8 mouse cellular contexts compared by ENCODE assay signal in the genomic region with DNA sequence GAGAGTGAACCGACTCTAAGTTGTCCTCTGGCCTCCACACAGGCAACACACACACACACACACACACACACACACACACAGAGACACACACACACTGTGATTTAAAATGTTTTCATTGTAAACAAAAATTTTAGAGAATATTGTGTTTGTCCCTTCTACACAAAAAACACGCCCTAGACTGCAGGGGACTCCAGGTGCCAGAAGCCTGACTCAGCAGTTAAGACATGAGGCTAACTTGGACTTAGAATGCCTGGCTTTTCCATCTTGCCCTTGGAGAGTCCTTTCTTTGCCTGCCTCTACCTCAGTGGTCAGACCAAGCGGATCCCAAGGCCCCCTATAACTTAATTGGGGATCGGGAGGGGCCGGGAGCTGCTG. TPM values are rescaled to one million over a fixed set of nuclear protein-coding genes. Genes with fewer than 3 reads are reported as not detected.
DNase-seq lines count a peak whose midpoint lies in the region; ATAC-seq and TF ChIP-seq lines count a peak whose summit lies in the region.

No protein-coding gene starts in this region.

- ATAC-seq in lung, embryonic 16.5 days (ENCODE audit: low read depth): peak; percentile 40
- no peak for ATAC-seq in heart, embryonic 15.5 days (replicated peaks; ENCODE audit: insufficient number of reproducible peaks, insufficient read depth, low FRiP score, low read depth)
- ATAC-seq in liver, postnatal 0 days: peak; percentile 32; the same call in 1 of the 2 replicates

- no peak for TF ChIP-seq POLR2A in cortical plate, adult 2 months (IDR thresholded peaks at IDR 0.05; ENCODE audit: extremely low read depth, insufficient read depth, low read length)

- no peak for DNase-seq in lung, postnatal 4 days
- no peak for DNase-seq in liver, postnatal 0 days
- no peak for DNase-seq in layer of hippocampus, adult 8-10 months (ENCODE audit: low spot score in 2 of 2)
- no peak for DNase-seq in natural killer cell, adult 2 months (ENCODE audit: low spot score in 2 of 2)
- no peak for DNase-seq in gastrocnemius, postnatal 10 days

- no peak for TF ChIP-seq EP300 in liver, postnatal 0 days (IDR thresholded peaks at IDR 0.05; ENCODE audit: low read depth)

- H3K27ac ChIP-seq in lung, embryonic 16.5 days (ENCODE audit: low read length): no peak overlapping the region
- peak overlapping the region; percentile 61 for H3K27ac ChIP-seq in cortical plate, adult 2 months (ENCODE audit: insufficient read depth, low read length)
- peak overlapping the region; percentile 82 for H3K27ac ChIP-seq in heart, embryonic 15.5 days
- peak overlapping the region; percentile 46 for H3K27ac ChIP-seq in liver, postnatal 0 days (ENCODE audit: low read depth)

- no peaks in the 10 kb centered on the region for H3K36me3 ChIP-seq in lung, embryonic 16.5 days (ENCODE audit: control insufficient read depth, insufficient read depth, low read length)
- H3K36me3 ChIP-seq in heart, embryonic 15.5 days: no peaks in the 10 kb centered on the region
- H3K36me3 ChIP-seq in liver, postnatal 0 days (replicated peaks; ENCODE audit: insufficient read depth, low read length): no peaks in the 10 kb centered on the region

- WGBS in lung, embryonic 16.5 days: 5% methylated on average over 5 of the region's 5 CpGs
- WGBS in heart, embryonic 15.5 days: 8% methylated on average over 5 of the region's 5 CpGs
- WGBS in liver, postnatal 0 days (ENCODE audit: insufficient replicate concordance): 15% methylated on average over 5 of the region's 5 CpGs

- H3K4me1 ChIP-seq in lung, embryonic 16.5 days (replicated peaks; ENCODE audit: control insufficient read depth, insufficient read depth, low read length): peaks cover 7% of the 10 kb centered on the region
- H3K4me1 ChIP-seq in cortical plate, adult 2 months (ENCODE audit: control insufficient read depth, insufficient read depth, low read length): peaks cover 1% of the 10 kb centered on the region; the same call in 1 of the 2 replicates
- H3K4me1 ChIP-seq in heart, embryonic 15.5 days (replicated peaks): peaks cover 15% of the 10 kb centered on the region
- H3K4me1 ChIP-seq in liver, postnatal 0 days (ENCODE audit: insufficient read depth): peaks cover 13% of the 10 kb centered on the region; the same call in 1 of the 2 replicates

- H3K9ac ChIP-seq in lung, embryonic 16.5 days (ENCODE audit: low read length): peak overlapping the region; percentile 89
- peak overlapping the region; percentile 76 for H3K9ac ChIP-seq in heart, embryonic 15.5 days
- peak overlapping the region; percentile 68 for H3K9ac ChIP-seq in liver, postnatal 0 days (replicated peaks)

- H3K4me2 ChIP-seq in lung, embryonic 16.5 days (ENCODE audit: low read depth, low read length): peak overlapping the region; percentile 99
- peak overlapping the region; percentile 96 for H3K4me2 ChIP-seq in heart, embryonic 15.5 days
- peak overlapping the region; percentile 80 for H3K4me2 ChIP-seq in liver, postnatal 0 days (ENCODE audit: low read depth, low read length)

- H3K27me3 ChIP-seq in lung, embryonic 16.5 days (ENCODE audit: control insufficient read depth, insufficient read depth, low read depth, low read length): peaks cover 7% of the 10 kb centered on the region
- H3K27me3 ChIP-seq in heart, embryonic 15.5 days: peaks cover 7% of the 10 kb centered on the region
- H3K27me3 ChIP-seq in liver, postnatal 0 days (ENCODE audit: insufficient read depth, low read length): peaks cover 17% of the 10 kb centered on the region

- H3K4me3 ChIP-seq in lung, embryonic 16.5 days (ENCODE audit: low read length): peak overlapping the region; percentile 74
- H3K4me3 ChIP-seq in cortical plate, adult 2 months (ENCODE audit: insufficient read depth, low read length): peak overlapping the region; percentile 98
- H3K4me3 ChIP-seq in heart, embryonic 15.5 days: peak overlapping the region; percentile 84
- H3K4me3 ChIP-seq in liver, postnatal 0 days (ENCODE audit: low read depth, low read length): peak overlapping the region; percentile 58

- TF ChIP-seq CTCF in cortical plate, adult 2 months (IDR thresholded peaks at IDR 0.05; ENCODE audit: extremely low read depth, insufficient read depth, low read length): no peak
- no peak for TF ChIP-seq CTCF in liver, postnatal 0 days (IDR thresholded peaks at IDR 0.05; ENCODE audit: low read depth)

- no peaks in the 10 kb centered on the region for H3K9me3 ChIP-seq in lung, embryonic 16.5 days (ENCODE audit: control insufficient read depth, low read length)
- no peaks in the 10 kb centered on the region for H3K9me3 ChIP-seq in heart, embryonic 15.5 days (replicated peaks)
- H3K9me3 ChIP-seq in liver, postnatal 0 days (ENCODE audit: low read length): no peaks in the 10 kb centered on the region

RNA-seq across cellular contexts. Expression of a gene that starts 0.9 kb away (rescaled TPM):
- 22.5 TPM in 2 replicates for polyA plus RNA-seq in lung, embryonic 16.5 days (2015; fragmentation: Nextera tagmentation; extraction: Ambion mirVana)
- polyA plus RNA-seq in cortical plate, adult 2 months (2012; rRNA removed): 118 and 119 TPM in 2 replicates
- 31.5 and 31.9 TPM in 2 replicates for polyA plus RNA-seq in heart, embryonic 15.5 days (2015; fragmentation: Nextera tagmentation; extraction: Ambion mirVana)
- 8.0 and 8.7 TPM in 2 replicates for polyA plus RNA-seq in liver, postnatal 0 days (2015; fragmentation: Nextera tagmentation; extraction: Ambion mirVana)
- 100 to 1,000 TPM; 106 to 128 (median 117) TPM for total RNA-seq in layer of hippocampus, adult 8-10 months (2022)
- 10 to 100 TPM; 54.0 to 55.1 TPM for total RNA-seq in gastrocnemius, postnatal 10 days (2021)

RNA-seq across cellular contexts. Expression of a gene that starts 4.1 kb away (rescaled TPM):
- polyA plus RNA-seq in lung, embryonic 16.5 days (2015; fragmentation: Nextera tagmentation; extraction: Ambion mirVana): 0.92 and 0.97 TPM in 2 replicates
- 3.4 and 3.9 TPM in 2 replicates for polyA plus RNA-seq in cortical plate, adult 2 months (2012; rRNA removed)
- 0.53 and 0.82 TPM in 2 replicates for polyA plus RNA-seq in heart, embryonic 15.5 days (2015; fragmentation: Nextera tagmentation; extraction: Ambion mirVana)
- polyA plus RNA-seq in liver, postnatal 0 days (2015; fragmentation: Nextera tagmentation; extraction: Ambion mirVana): 0.69 and 1.0 TPM in 2 replicates
- total RNA-seq in layer of hippocampus, adult 8-10 months (2022): 1 to 10 TPM; 2.0 to 2.9 (median 2.7) TPM
- 10 to 100 TPM; 19.9 to 40.5 TPM for total RNA-seq in gastrocnemius, postnatal 10 days (2021)
